Mouse (Mus musculus) neural tube, embryonic 11.5 days (tissue): ENCODE measurements at regions not wholly inside any gene's neighbourhood (a gene's known extent, or its start where the extent isn't known, plus 50 kb on each side); places are given as distances from the start of the nearest gene placed in this dataset.

Source experiments
- ATAC-seq: fragments of 200-750 bp; cut with Nextera tagmentation; 2 replicates; pipeline ENCODE4 v1.8.0; 2017; ENCODE audit warnings: moderate number of reproducible peaks, mild to moderate bottlenecking, moderate TSS enrichment, moderate library complexity; ENCODE audit not compliant: insufficient read depth, low FRiP score, low TSS enrichment
- DNase-seq: peaks from one replicate; pipeline ENCODE4 v3.0.0-alpha.2; 2015; ENCODE audit warnings: low spot score
- H3K27ac ChIP-seq: fragments of 300-500 bp; sonication (generic); 2 replicates; pipeline ENCODE4 v1.5.1; 2014; ENCODE audit warnings: low read depth, mild to moderate bottlenecking, low read length
- H3K27me3 ChIP-seq: fragments of 300-500 bp; sonication (generic); 2 replicates; pipeline ENCODE4 v1.6.1; 2014; ENCODE audit warnings: mild to moderate bottlenecking, low read length, mixed read lengths; ENCODE audit not compliant: control insufficient read depth, insufficient read depth
- H3K36me3 ChIP-seq: fragments of 300-500 bp; sonication (generic); 2 replicates; pipeline ENCODE4 v1.6.1; 2014; ENCODE audit warnings: mild to moderate bottlenecking, low read length, moderate library complexity, mixed read lengths; ENCODE audit not compliant: control insufficient read depth, insufficient read depth
- H3K4me1 ChIP-seq: fragments of 300-500 bp; sonication (generic); 2 replicates; pipeline ENCODE4 v1.6.1; 2014; ENCODE audit warnings: low read length, mixed read lengths; ENCODE audit not compliant: control insufficient read depth, insufficient read depth
- H3K4me2 ChIP-seq: fragments of 300-500 bp; sonication (generic); 2 replicates; pipeline ENCODE4 v1.6.1; 2014; ENCODE audit warnings: low read depth, mild to moderate bottlenecking, moderate library complexity
- H3K4me3 ChIP-seq: fragments of 300-500 bp; sonication (generic); 2 replicates; pipeline ENCODE4 v1.5.1; 2014; ENCODE audit warnings: low read depth, low read length
- H3K9ac ChIP-seq: fragments of 300-500 bp; sonication (generic); 2 replicates; pipeline ENCODE4 v1.6.1; 2014; ENCODE audit warnings: mild to moderate bottlenecking, low read length
- H3K9me3 ChIP-seq: fragments of 300-500 bp; sonication (generic); 2 replicates; pipeline ENCODE4 v1.6.1; 2016; ENCODE audit warnings: low read length; ENCODE audit not compliant: control insufficient read depth
- WGBS: fragments of 180-500 bp; shearing (Covaris S2); extraction: QIAGEN DNeasy Blood & Tissue Kit; methylation state at CpG from one replicate; pipeline ENCODE4 v1.1.7; 2014; 5-methylcytosine and 5-hydroxymethylcytosine counted together

- no peak overlapping the region for H3K27ac ChIP-seq
- H3K4me2 ChIP-seq: no peak overlapping the region
- no peaks in the 10 kb centered on the region for H3K9me3 ChIP-seq
- H3K36me3 ChIP-seq: no peaks in the 10 kb centered on the region; the same call in 1 of the 2 replicates
- H3K9ac ChIP-seq: no peak overlapping the region
- WGBS: 92% methylated on average over 7 of the region's 7 CpGs
- no peak for ATAC-seq
- DNase-seq: no peak
- H3K27me3 ChIP-seq: no peaks in the 10 kb centered on the region
- H3K4me3 ChIP-seq: no peak overlapping the region
- no peaks in the 10 kb centered on the region for H3K4me1 ChIP-seq
Measured at GRCm38 (mm10) chr17:47266335-47266734, 102.4 kb upstream of the Mrps10 start.

GRCm38 (mm10) chr17:47262986-47263385 lies 105.7 kb upstream of the Mrps10 start:
- DNase-seq (no peak), ATAC-seq (no peak)
- no peak overlapping the region for H3K9ac ChIP-seq
- H3K4me3 ChIP-seq: no peak overlapping the region
- H3K36me3 ChIP-seq: no peaks in the 10 kb centered on the region; the same call in 1 of the 2 replicates
- WGBS: 91% methylated on average over 9 of the region's 9 CpGs
- H3K27me3 ChIP-seq: no peaks in the 10 kb centered on the region
- no peak overlapping the region for H3K27ac ChIP-seq
- H3K9me3 ChIP-seq: no peaks in the 10 kb centered on the region
- H3K4me1 ChIP-seq: no peaks in the 10 kb centered on the region
- H3K4me2 ChIP-seq: no peak overlapping the region

- no peaks in the 10 kb centered on the region; the same call in 1 of the 2 replicates for H3K36me3 ChIP-seq
- no peak overlapping the region for H3K4me2 ChIP-seq
- H3K4me3 ChIP-seq: no peak overlapping the region
- H3K4me1 ChIP-seq: no peaks in the 10 kb centered on the region
- no peaks in the 10 kb centered on the region for H3K27me3 ChIP-seq
- H3K9me3 ChIP-seq: no peaks in the 10 kb centered on the region
- H3K27ac ChIP-seq: no peak overlapping the region
- H3K9ac ChIP-seq: no peak overlapping the region
- 91% methylated on average over 5 of the region's 5 CpGs for WGBS
- no peak for ATAC-seq
- DNase-seq: no peak
Measured at GRCm38 (mm10) chr17:47262141-47262540, 106.5 kb upstream of the Mrps10 start.

GRCm38 (mm10) chr17:47260976-47261375 lies 107.7 kb upstream of the Mrps10 start:
- Histone ChIP-seq H3K36me3 (no peaks in the 10 kb centered on the region; the same call in 1 of the 2 replicates), H3K27me3 (no peaks in the 10 kb centered on the region), H3K4me2 (no peak overlapping the region), H3K4me1 (no peaks in the 10 kb centered on the region), H3K9me3 (no peaks in the 10 kb centered on the region), H3K4me3 (no peak overlapping the region), H3K27ac (no peak overlapping the region), H3K9ac (no peak overlapping the region)
- ATAC-seq (no peak), DNase-seq (no peak)
- 96% methylated on average over 2 of the region's 4 CpGs for WGBS

- no peak for DNase-seq
- no peaks in the 10 kb centered on the region; the same call in 1 of the 2 replicates for H3K36me3 ChIP-seq
- H3K4me2 ChIP-seq: no peak overlapping the region
- ATAC-seq: no peak
- no peaks in the 10 kb centered on the region for H3K27me3 ChIP-seq
- H3K4me1 ChIP-seq: no peaks in the 10 kb centered on the region
- no peak overlapping the region for H3K4me3 ChIP-seq
- no peak overlapping the region for H3K9ac ChIP-seq
- no peak overlapping the region for H3K27ac ChIP-seq
- no peaks in the 10 kb centered on the region for H3K9me3 ChIP-seq
- WGBS: 96% methylated on average over 2 of the region's 2 CpGs
Measured at GRCm38 (mm10) chr17:47258296-47258695, 110.4 kb upstream of the Mrps10 start.

- DNase-seq (no peak), ATAC-seq (no peak)
- Histone ChIP-seq H3K36me3 (peaks cover 2% of the 10 kb centered on the region; the same call in 1 of the 2 replicates), H3K9me3 (no peaks in the 10 kb centered on the region), H3K4me3 (no peak overlapping the region), H3K9ac (no peak overlapping the region), H3K27me3 (no peaks in the 10 kb centered on the region), H3K4me2 (no peak overlapping the region), H3K4me1 (no peaks in the 10 kb centered on the region), H3K27ac (no peak overlapping the region)
- 89% methylated on average over 8 of the region's 8 CpGs for WGBS
Measured at GRCm38 (mm10) chr17:47255209-47255608, 113.5 kb upstream of the Mrps10 start.

GRCm38 (mm10) chr17:47254026-47254425 lies 114.7 kb upstream of the Mrps10 start:
- no peak overlapping the region for H3K27ac ChIP-seq
- H3K4me1 ChIP-seq: no peaks in the 10 kb centered on the region
- ATAC-seq (no peak), DNase-seq (no peak)
- H3K36me3 ChIP-seq: peaks cover 2% of the 10 kb centered on the region; the same call in 1 of the 2 replicates
- no peak overlapping the region for H3K9ac ChIP-seq
- H3K4me3 ChIP-seq: no peak overlapping the region
- no peaks in the 10 kb centered on the region for H3K27me3 ChIP-seq
- WGBS: 88% methylated on average over 11 of the region's 11 CpGs
- H3K4me2 ChIP-seq: no peak overlapping the region
- H3K9me3 ChIP-seq: no peaks in the 10 kb centered on the region

GRCm38 (mm10) chr17:47250001-47250400 lies 118.7 kb upstream of the Mrps10 start:
- H3K4me3 ChIP-seq: no peak overlapping the region
- peaks cover 2% of the 10 kb centered on the region; the same call in 1 of the 2 replicates for H3K36me3 ChIP-seq
- no peak overlapping the region for H3K27ac ChIP-seq
- H3K9me3 ChIP-seq: no peaks in the 10 kb centered on the region
- no peaks in the 10 kb centered on the region for H3K4me1 ChIP-seq
- H3K27me3 ChIP-seq: no peaks in the 10 kb centered on the region
- ATAC-seq: no peak
- no peak overlapping the region for H3K4me2 ChIP-seq
- WGBS: 79% methylated on average over 4 of the region's 4 CpGs
- H3K9ac ChIP-seq: no peak overlapping the region
- DNase-seq: no peak

GRCm38 (mm10) chr17:47249176-47249575 lies 119.5 kb upstream of the Mrps10 start:
- no peak overlapping the region for H3K27ac ChIP-seq
- no peak for ATAC-seq
- 86% methylated on average over 9 of the region's 9 CpGs for WGBS
- H3K4me3 ChIP-seq: no peak overlapping the region
- H3K27me3 ChIP-seq: no peaks in the 10 kb centered on the region
- no peak overlapping the region for H3K4me2 ChIP-seq
- H3K36me3 ChIP-seq: peaks cover 2% of the 10 kb centered on the region; the same call in 1 of the 2 replicates
- no peaks in the 10 kb centered on the region for H3K9me3 ChIP-seq
- no peaks in the 10 kb centered on the region for H3K4me1 ChIP-seq
- DNase-seq: no peak
- H3K9ac ChIP-seq: no peak overlapping the region
